In the genomic region with DNA sequence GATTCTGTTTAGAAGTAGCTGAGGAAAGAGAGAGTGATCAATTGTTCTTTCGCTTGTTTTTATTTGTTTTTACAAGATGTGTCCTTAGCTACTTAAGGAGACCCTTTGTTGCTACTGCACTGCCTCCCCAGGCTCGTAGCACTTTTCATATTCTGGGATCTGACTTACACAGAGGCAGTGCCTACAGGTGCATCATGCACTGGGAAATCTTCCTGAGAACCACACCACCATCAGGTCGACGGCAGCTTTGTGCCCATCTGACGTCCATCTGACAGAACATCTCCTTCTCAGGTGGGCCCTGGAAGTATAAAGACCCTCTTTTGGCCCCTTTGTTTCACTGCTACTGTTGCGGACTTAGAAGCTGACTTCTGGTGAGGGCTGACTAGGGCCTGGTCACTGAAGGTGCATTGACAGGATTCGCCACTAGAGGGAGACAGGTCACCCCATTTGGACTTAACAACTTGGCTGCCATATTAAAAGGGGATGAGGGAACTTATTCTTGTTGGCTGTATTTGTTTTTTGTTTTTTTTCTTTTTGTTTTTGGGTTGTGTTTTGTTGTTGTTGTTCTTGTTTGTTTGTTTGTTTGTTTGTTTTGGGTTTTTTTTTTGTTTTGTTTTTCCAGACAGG, we compare ENCODE assay signal across 8 mouse cellular contexts. TPM values are rescaled to one million over a fixed set of nuclear protein-coding genes. Genes with fewer than 3 reads are reported as not detected.
DNase-seq lines count a peak whose midpoint lies in the region; ATAC-seq and TF ChIP-seq lines count a peak whose summit lies in the region.
"Had no signal": no experiment of that assay in that cellular context is flagged by ENCODE, and none has a peak within 500 bp of the region (broad histone marks: within the 10 kb centered on the region; RNA-seq: fewer than 3 reads in every experiment).

No protein-coding gene starts in this region.

- ATAC-seq in activated CD4-positive, CD25-positive, alpha-beta regulatory T cell, adult 4 months, result peak; percentile 80

- no peak overlapping the region for H3K4me3 ChIP-seq in left cerebral cortex, adult 2 months
- H3K4me3 ChIP-seq in midbrain, embryonic 10.5 days, result no peak overlapping the region
- H3K4me3 ChIP-seq: stomach, embryonic 15.5 days had no signal

- no peak overlapping the region for H3K27ac ChIP-seq in left cerebral cortex, adult 2 months
- H3K27ac ChIP-seq in midbrain, embryonic 10.5 days (replicated peaks), result no peak overlapping the region
- H3K27ac ChIP-seq: stomach, embryonic 15.5 days had no signal

- no peaks in the 10 kb centered on the region for H3K9me3 ChIP-seq in midbrain, embryonic 10.5 days (replicated peaks)
- H3K9me3 ChIP-seq: stomach, embryonic 15.5 days had no signal

- no peaks in the 10 kb centered on the region for H3K27me3 ChIP-seq in midbrain, embryonic 10.5 days (ENCODE audit: low read depth, poor library complexity, severe bottlenecking)
- H3K27me3 ChIP-seq: stomach, embryonic 15.5 days had no signal

- H3K36me3 ChIP-seq in midbrain, embryonic 10.5 days, result peaks cover 11% of the 10 kb centered on the region

- DNase-seq in cerebellum, adult 9-11 months, result peak; percentile 71
- peak; percentile 61 to 85 for DNase-seq in frontal cortex, postnatal 14 days (ENCODE audit: low spot score in 2 of 2)
- peak; percentile 92 for DNase-seq in induced T-regulatory cell, adult 2 months (ENCODE audit: low read depth)
- DNase-seq in left cerebral cortex, adult 2 months (ENCODE audit: extremely low spot score in 1 of 2, low spot score in 2 of 2), result peak; percentile 81 to 85
- peak; percentile 75 for DNase-seq in midbrain, embryonic 10.5 days (ENCODE audit: low spot score)
- DNase-seq in right cerebral cortex, postnatal 4 days, result peak; percentile 84

- intact Hi-C loops in left cerebral cortex, adult 2 months (cut with DNase I), result loop anchor here (5.0 kb wide), 1 partner anchor 155 kb away; no protein-coding TSS in a partner anchor

- peak; percentile 97 for TF ChIP-seq CTCF in left cerebral cortex, adult 2 months (IDR thresholded peaks at IDR 0.05)

- 0 out of 2 replicates have a peak, but pooled peaks cover 3% of the 10 kb centered on the region for H3K4me1 ChIP-seq in midbrain, embryonic 10.5 days
- H3K4me1 ChIP-seq: stomach, embryonic 15.5 days had no signal

- WGBS in midbrain, embryonic 10.5 days, result 31% methylated on average over 7 of the region's 7 CpGs

RNA-seq across cellular contexts. Expression of gene Ifnar1, which starts 27.2 kb away (rescaled TPM):
- polyA plus RNA-seq in activated CD4-positive, CD25-positive, alpha-beta regulatory T cell, adult 4 months (2017; shearing (Covaris generic)), result 10 to 100 TPM; 87.0 to 90.6 TPM
- 10 to 100 TPM; 45.2 TPM for total RNA-seq in left cerebral cortex, adult 2 months (2021)
- 52.0 and 55.8 TPM in 2 replicates for polyA plus RNA-seq in midbrain, embryonic 10.5 days (2016; fragmentation: Nextera tagmentation; extraction: Ambion mirVana)

RNA-seq across cellular contexts. Expression of gene Ifngr2, which starts 34.6 kb away (rescaled TPM):
- 10 to 100 TPM; 19.8 to 20.6 TPM for polyA plus RNA-seq in activated CD4-positive, CD25-positive, alpha-beta regulatory T cell, adult 4 months (2017; shearing (Covaris generic))
- total RNA-seq in left cerebral cortex, adult 2 months (2021), result 10 to 100 TPM; 30.0 to 32.7 TPM
- polyA plus RNA-seq in midbrain, embryonic 10.5 days (2016; fragmentation: Nextera tagmentation; extraction: Ambion mirVana), result 23.8 and 34.5 TPM in 2 replicates
